Mouse (Mus musculus) hindbrain, embryonic 10.5 days (tissue): ENCODE results near the gene Atat1. TPM values are rescaled to one million over a fixed set of nuclear protein-coding genes. Genes with fewer than 3 reads are reported as not detected.

Experiments used
- microRNA counts: library from miRNA; unstranded; fragments of <30 nt; microRNA quantifications from one replicate; lab custom pipeline; 2017
- polyA plus RNA-seq: library from polyadenylated mRNA; unstranded; fragments of >200 nt; fragmentation: Nextera tagmentation; extraction: Ambion mirVana; gene quantifications from 2 replicates; pipeline ENCODE4 v1.2.1, GENCODE M21; 2016

Atat1 gene
- polyA plus RNA-seq, 1 experiment from 2014 or later = 227 TPM

MicroRNAs encoded within 50 kb of the gene (microRNA counts, 519-probe panel; counts per million panel counts)
- 1,255 counts per million, percentile 77 among the panel's probes with 10 or more counts for microRNA mmu-miR-1894-3p (lab: Ali Mortazavi, UCI)
- microRNA mmu-miR-1894-5p (lab: Ali Mortazavi, UCI) = 1,255 counts per million, percentile 77 among the panel's probes with 10 or more counts

Other genes with a start within 250 kb of the Atat1 start
- 16.7 and 17.4 TPM in 2 replicates for gene Vars2, start 242.5 kb downstream of the Atat1 start, polyA plus RNA-seq
- 45.7 and 56.5 TPM in 2 replicates for gene Gtf2h4, start 236.3 kb downstream of the Atat1 start, polyA plus RNA-seq
- gene Ddr1, start 205.5 kb downstream of the Atat1 start, polyA plus RNA-seq = 134 and 184 TPM in 2 replicates
- 3.8 and 4.8 TPM in 2 replicates for gene Ier3, start 88.4 kb downstream of the Atat1 start, polyA plus RNA-seq
- gene Flot1, start 86.8 kb downstream of the Atat1 start, polyA plus RNA-seq = 58.4 and 63.7 TPM in 2 replicates
- gene Tubb5, start 71.8 kb downstream of the Atat1 start, polyA plus RNA-seq = 1,604 and 1,655 TPM in 2 replicates
- gene Mdc1, start 68.6 kb downstream of the Atat1 start, polyA plus RNA-seq = 18.3 and 20.7 TPM in 2 replicates
- gene Nrm, start 48.8 kb downstream of the Atat1 start, polyA plus RNA-seq = 70.1 and 75.9 TPM in 2 replicates
- 29.6 and 32.2 TPM in 2 replicates for gene Ppp1r18, start 44.5 kb downstream of the Atat1 start, polyA plus RNA-seq
- 53.0 and 58.9 TPM in 2 replicates for gene Dhx16, start 30.3 kb downstream of the Atat1 start, polyA plus RNA-seq
- 27.7 and 29.7 TPM in 2 replicates for gene 2310061I04Rik, start 12.6 kb downstream of the Atat1 start, polyA plus RNA-seq
- 75.7 and 88.1 TPM in 2 replicates for gene Mrps18b, start 6.3 kb upstream of the Atat1 start, polyA plus RNA-seq
- 59.9 and 64.5 TPM in 2 replicates for gene Ppp1r10, start 6.4 kb upstream of the Atat1 start, polyA plus RNA-seq
- 105 and 116 TPM in 2 replicates for gene Abcf1, start 59.7 kb upstream of the Atat1 start, polyA plus RNA-seq
- gene Gnl1, start 69.8 kb upstream of the Atat1 start, polyA plus RNA-seq = 50.5 and 55.2 TPM in 2 replicates
- gene Prr3, start 70.2 kb upstream of the Atat1 start, polyA plus RNA-seq = 46.1 and 52.0 TPM in 2 replicates
- 4.3 and 4.9 TPM in 2 replicates for gene H2-T24, start 110.5 kb upstream of the Atat1 start, polyA plus RNA-seq
- 4.0 and 4.2 TPM in 2 replicates for gene H2-T23, start 122.8 kb upstream of the Atat1 start, polyA plus RNA-seq
- 7.4 and 8.9 TPM in 2 replicates for gene H2-T22, start 132.7 kb upstream of the Atat1 start, polyA plus RNA-seq
- not detected in 2 replicates for gene Gm6034, start 132.9 kb upstream of the Atat1 start, polyA plus RNA-seq
- not detected in 2 replicates for gene Gm11127, start 148.3 kb upstream of the Atat1 start, polyA plus RNA-seq
- gene Gm19684, start 211.6 kb upstream of the Atat1 start, polyA plus RNA-seq = not detected in 2 replicates
- gene Gm7030, start 219.3 kb upstream of the Atat1 start, polyA plus RNA-seq = not detected in 2 replicates